Mouse (Mus musculus): ENCODE data around the gene Haus8. TPM values are rescaled to one million over a fixed set of nuclear protein-coding genes. Genes with fewer than 3 reads are reported as not detected.
"Not testable (repeated sequence)": the region's sequence is repeated elsewhere in the genome, so short reads cannot be mapped to it uniquely, and the experiment has no call there.

The Haus8 gene
- polyA plus RNA-seq, 1 experiment from 2014 or later: 132 TPM

GRCm38 (mm10) chr8:71303632-71304031, 30.9 kb upstream of the Haus8 start:
- no peak overlapping the region for H3K9ac ChIP-seq
- no peak overlapping the region for H3K27ac ChIP-seq (ENCODE audit: poor library complexity, severe bottlenecking)

GRCm38 (mm10) chr8:71302788-71303187, 30.1 kb upstream of the Haus8 start:
- no peak overlapping the region for H3K27ac ChIP-seq (ENCODE audit: poor library complexity, severe bottlenecking)
- ATAC-seq (ENCODE audit: insufficient number of reproducible peaks, low FRiP score): no peak
- no peak overlapping the region for H3K9ac ChIP-seq

More at GRCm38 (mm10) chr8:71303632-71304031, 30.9 kb upstream of the Haus8 start:
- no peak overlapping the region for H3K4me3 ChIP-seq
- 69% methylated on average over 1 of the region's 1 CpGs for WGBS
- peaks cover 15% of the 10 kb centered on the region for H3K4me1 ChIP-seq (replicated peaks)
- no peak for ATAC-seq (ENCODE audit: insufficient number of reproducible peaks, low FRiP score)
- peaks cover 36% of the 10 kb centered on the region for H3K36me3 ChIP-seq
- no peak overlapping the region for H3K4me2 ChIP-seq
- H3K27me3 ChIP-seq (replicated peaks): no peaks in the 10 kb centered on the region
- H3K9me3 ChIP-seq (replicated peaks): peaks cover 9% of the 10 kb centered on the region

GRCm38 (mm10) chr8:71299716-71300115, 27.0 kb upstream of the Haus8 start:
- peak overlapping the region; percentile 44 for H3K27ac ChIP-seq (ENCODE audit: poor library complexity, severe bottlenecking)
- peaks cover 57% of the 10 kb centered on the region for H3K36me3 ChIP-seq
- H3K27me3 ChIP-seq (replicated peaks): no peaks in the 10 kb centered on the region
- no peak overlapping the region for H3K4me3 ChIP-seq
- H3K4me1 ChIP-seq (replicated peaks): peaks cover 8% of the 10 kb centered on the region
- H3K9me3 ChIP-seq (replicated peaks): peaks cover 9% of the 10 kb centered on the region
- WGBS: 67% methylated on average over 3 of the region's 3 CpGs
- ATAC-seq (ENCODE audit: insufficient number of reproducible peaks, low FRiP score): no peak
- H3K4me2 ChIP-seq: no peak overlapping the region
- no peak overlapping the region for H3K9ac ChIP-seq

More at GRCm38 (mm10) chr8:71302788-71303187, 30.1 kb upstream of the Haus8 start:
- no peaks in the 10 kb centered on the region for H3K27me3 ChIP-seq (replicated peaks)
- peaks cover 9% of the 10 kb centered on the region for H3K9me3 ChIP-seq (replicated peaks)
- H3K4me2 ChIP-seq: no peak overlapping the region
- H3K4me3 ChIP-seq: no peak overlapping the region
- H3K36me3 ChIP-seq: peaks cover 41% of the 10 kb centered on the region
- 82% methylated on average over 1 of the region's 1 CpGs for whole genome bisulfite sequencing
- H3K4me1 ChIP-seq (replicated peaks): peaks cover 15% of the 10 kb centered on the region

- H3K36me3 ChIP-seq: peaks cover 59% of the 10 kb centered on the region
- H3K9me3 ChIP-seq (replicated peaks): peaks cover 5% of the 10 kb centered on the region
- peaks cover 8% of the 10 kb centered on the region for H3K4me1 ChIP-seq (replicated peaks)
- no peak overlapping the region for H3K4me3 ChIP-seq
- no peaks in the 10 kb centered on the region for H3K27me3 ChIP-seq (replicated peaks)
- no peak overlapping the region for H3K4me2 ChIP-seq
- WGBS: 82% methylated on average over 1 of the region's 1 CpGs
- no peak overlapping the region for H3K27ac ChIP-seq (ENCODE audit: poor library complexity, severe bottlenecking)
- ATAC-seq (ENCODE audit: insufficient number of reproducible peaks, low FRiP score): no peak
- no peak overlapping the region for H3K9ac ChIP-seq
Observed at GRCm38 (mm10) chr8:71297439-71297838, 24.7 kb upstream of the Haus8 start.

GRCm38 (mm10) chr8:71296784-71297183, 24.1 kb upstream of the Haus8 start:
- H3K4me3 ChIP-seq: no peak overlapping the region
- no peaks in the 10 kb centered on the region for H3K9me3 ChIP-seq (replicated peaks)
- no peak overlapping the region for H3K9ac ChIP-seq
- H3K27me3 ChIP-seq (replicated peaks): no peaks in the 10 kb centered on the region
- H3K36me3 ChIP-seq: peaks cover 59% of the 10 kb centered on the region
- H3K27ac ChIP-seq (ENCODE audit: poor library complexity, severe bottlenecking): no peak overlapping the region
- H3K4me1 ChIP-seq (replicated peaks): peaks cover 8% of the 10 kb centered on the region
- H3K4me2 ChIP-seq: no peak overlapping the region
- 95% methylated on average over 2 of the region's 2 CpGs for WGBS
- no peak for ATAC-seq (ENCODE audit: insufficient number of reproducible peaks, low FRiP score)

GRCm38 (mm10) chr8:71296188-71296621, 23.5 kb upstream of the Haus8 start:
- Histone ChIP-seq H3K4me2 (no peak overlapping the region), H3K9ac (no peak overlapping the region), H3K4me3 (no peak overlapping the region), H3K4me1 (replicated peaks) (peaks cover 13% of the 10 kb centered on the region), H3K9me3 (replicated peaks) (no peaks in the 10 kb centered on the region), H3K27me3 (replicated peaks) (no peaks in the 10 kb centered on the region), H3K36me3 (peaks cover 63% of the 10 kb centered on the region), H3K27ac (ENCODE audit: poor library complexity, severe bottlenecking) (no peak overlapping the region)
- 88% methylated on average over 2 of the region's 2 CpGs for WGBS
- ATAC-seq (ENCODE audit: insufficient number of reproducible peaks, low FRiP score): no peak

GRCm38 (mm10) chr8:71293930-71294329, 21.2 kb upstream of the Haus8 start:
- H3K27ac ChIP-seq (ENCODE audit: poor library complexity, severe bottlenecking); H3K27me3 ChIP-seq (replicated peaks); H3K9ac ChIP-seq; H3K4me2 ChIP-seq; ATAC-seq (ENCODE audit: insufficient number of reproducible peaks, low FRiP score); H3K4me3 ChIP-seq; H3K9me3 ChIP-seq (replicated peaks): not testable (repeated sequence)
- H3K4me1 ChIP-seq (replicated peaks): peaks cover 20% of the 10 kb centered on the region
- WGBS: 96% methylated on average over 3 of the region's 3 CpGs
- peaks cover 72% of the 10 kb centered on the region for H3K36me3 ChIP-seq

- Histone ChIP-seq H3K9ac (no peak overlapping the region), H3K36me3 (peaks cover 65% of the 10 kb centered on the region), H3K4me1 (replicated peaks) (peaks cover 26% of the 10 kb centered on the region), H3K4me2 (no peak overlapping the region), H3K27ac (ENCODE audit: poor library complexity, severe bottlenecking) (no peak overlapping the region), H3K27me3 (replicated peaks) (no peaks in the 10 kb centered on the region), H3K9me3 (replicated peaks) (no peaks in the 10 kb centered on the region), H3K4me3 (no peak overlapping the region)
- ATAC-seq (ENCODE audit: insufficient number of reproducible peaks, low FRiP score): no peak
- 65% methylated on average over 6 of the region's 6 CpGs for WGBS
Observed at GRCm38 (mm10) chr8:71291351-71291750, 18.6 kb upstream of the Haus8 start.

- ATAC-seq (ENCODE audit: insufficient number of reproducible peaks, low FRiP score): no peak
- Histone ChIP-seq H3K9ac (no peak overlapping the region), H3K9me3 (replicated peaks) (no peaks in the 10 kb centered on the region), H3K4me1 (replicated peaks) (peaks cover 26% of the 10 kb centered on the region), H3K4me2 (no peak overlapping the region), H3K27ac (ENCODE audit: poor library complexity, severe bottlenecking) (no peak overlapping the region), H3K27me3 (replicated peaks) (no peaks in the 10 kb centered on the region), H3K36me3 (peaks cover 61% of the 10 kb centered on the region), H3K4me3 (no peak overlapping the region)
- WGBS: 91% methylated on average over 10 of the region's 10 CpGs
Observed at GRCm38 (mm10) chr8:71290911-71291310, 18.2 kb upstream of the Haus8 start.

- H3K36me3 ChIP-seq: peaks cover 56% of the 10 kb centered on the region
Observed at GRCm38 (mm10) chr8:71290211-71290610, 17.5 kb upstream of the Haus8 start.

GRCm38 (mm10) chr8:71289098-71289497, 16.4 kb upstream of the Haus8 start:
- H3K9me3 ChIP-seq (replicated peaks): no peaks in the 10 kb centered on the region
- H3K9ac ChIP-seq: no peak overlapping the region
- peaks cover 48% of the 10 kb centered on the region for H3K36me3 ChIP-seq
- no peak for ATAC-seq (ENCODE audit: insufficient number of reproducible peaks, low FRiP score)
- WGBS: 56% methylated on average over 7 of the region's 7 CpGs
- no peak overlapping the region for H3K4me3 ChIP-seq
- H3K4me2 ChIP-seq: no peak overlapping the region
- H3K27ac ChIP-seq (ENCODE audit: poor library complexity, severe bottlenecking): no peak overlapping the region
- H3K4me1 ChIP-seq (replicated peaks): peaks cover 38% of the 10 kb centered on the region
- H3K27me3 ChIP-seq (replicated peaks): no peaks in the 10 kb centered on the region

More at GRCm38 (mm10) chr8:71290211-71290610, 17.5 kb upstream of the Haus8 start:
- Histone ChIP-seq H3K4me1 (replicated peaks) (peaks cover 27% of the 10 kb centered on the region), H3K9ac (no peak overlapping the region), H3K9me3 (replicated peaks) (no peaks in the 10 kb centered on the region), H3K4me2 (no peak overlapping the region), H3K27me3 (replicated peaks) (no peaks in the 10 kb centered on the region), H3K27ac (ENCODE audit: poor library complexity, severe bottlenecking) (no peak overlapping the region), H3K4me3 (no peak overlapping the region)
- 0 out of 2 replicates have a peak, but pooled peaks have one; percentile 10 for ATAC-seq (ENCODE audit: insufficient number of reproducible peaks, low FRiP score)
- 90% methylated on average over 21 of the region's 21 CpGs for WGBS

GRCm38 (mm10) chr8:71288441-71288949, 15.8 kb upstream of the Haus8 start:
- Histone ChIP-seq H3K9me3 (replicated peaks) (no peaks in the 10 kb centered on the region), H3K27ac (ENCODE audit: poor library complexity, severe bottlenecking) (no peak overlapping the region), H3K4me1 (replicated peaks) (peaks cover 43% of the 10 kb centered on the region), H3K9ac (no peak overlapping the region), H3K4me3 (no peak overlapping the region), H3K27me3 (replicated peaks) (no peaks in the 10 kb centered on the region), H3K4me2 (no peak overlapping the region), H3K36me3 (peaks cover 45% of the 10 kb centered on the region)
- 56% methylated on average over 3 of the region's 3 CpGs for WGBS
- no peak for ATAC-seq (ENCODE audit: insufficient number of reproducible peaks, low FRiP score)
